Mouse (Mus musculus) spleen, adult 2 months (tissue): Measurements from ENCODE around the gene Rasal2.

Experiments
- CTCF ChIP-seq: fragments of 200-500 bp; IDR thresholded peaks from 2 replicates; pipeline ENCODE4 v1.5.1; 2011; ENCODE audit warnings: mild to moderate bottlenecking, inconsistent platforms; ENCODE audit not compliant: insufficient read depth, insufficient read length, insufficient replicate concordance; ENCODE audit errors: extremely low read depth
- POLR2A ChIP-seq: fragments of 200-500 bp; IDR thresholded peaks from 2 replicates; pipeline ENCODE4 v1.6.1; 2011; ENCODE audit warnings: low read depth, low read length, inconsistent platforms

GRCm38 (mm10) chr1:157449532-157449931 lies 37.1 kb upstream of the Rasal2 start:
- no peak for TF ChIP-seq CTCF
- TF ChIP-seq POLR2A, result no peak
